Mouse (Mus musculus): ENCODE results near the gene Spg20.

Spg20 gene

GRCm38 (mm10) chr3:55097186-55097585, 14.7 kb upstream of the Spg20 start:
- peak; percentile 34 for DNase-seq (ENCODE audit: low read depth, low spot score)

GRCm38 (mm10) chr3:55098014-55098413, 13.9 kb upstream of the Spg20 start:
- no peak for DNase-seq (ENCODE audit: low read depth, low spot score)

- no peak for DNase-seq (ENCODE audit: low read depth, low spot score)
Measured at GRCm38 (mm10) chr3:55098990-55099389, 12.9 kb upstream of the Spg20 start.

DNA sequence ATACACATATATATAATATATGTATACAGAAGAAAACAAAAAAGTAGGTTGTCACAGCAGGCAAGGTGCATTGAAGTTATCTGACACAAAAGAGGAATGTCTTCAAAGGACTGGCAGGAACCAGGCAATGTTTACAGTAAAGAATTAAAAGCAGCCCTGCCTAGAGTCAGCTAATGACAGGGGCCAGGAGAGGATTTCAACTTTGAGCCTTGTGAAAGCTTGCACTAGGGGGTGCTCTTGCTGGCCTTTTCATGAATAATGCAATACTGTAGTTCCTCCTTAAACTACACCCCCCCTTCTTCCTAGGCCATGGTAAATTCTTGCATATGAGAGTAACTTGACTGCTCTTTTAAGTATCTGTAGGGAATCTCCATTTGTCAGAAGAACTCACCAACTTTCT, 10.8 kb upstream of the Spg20 start:
- DNase-seq (ENCODE audit: low read depth, low spot score) = no peak

DNA sequence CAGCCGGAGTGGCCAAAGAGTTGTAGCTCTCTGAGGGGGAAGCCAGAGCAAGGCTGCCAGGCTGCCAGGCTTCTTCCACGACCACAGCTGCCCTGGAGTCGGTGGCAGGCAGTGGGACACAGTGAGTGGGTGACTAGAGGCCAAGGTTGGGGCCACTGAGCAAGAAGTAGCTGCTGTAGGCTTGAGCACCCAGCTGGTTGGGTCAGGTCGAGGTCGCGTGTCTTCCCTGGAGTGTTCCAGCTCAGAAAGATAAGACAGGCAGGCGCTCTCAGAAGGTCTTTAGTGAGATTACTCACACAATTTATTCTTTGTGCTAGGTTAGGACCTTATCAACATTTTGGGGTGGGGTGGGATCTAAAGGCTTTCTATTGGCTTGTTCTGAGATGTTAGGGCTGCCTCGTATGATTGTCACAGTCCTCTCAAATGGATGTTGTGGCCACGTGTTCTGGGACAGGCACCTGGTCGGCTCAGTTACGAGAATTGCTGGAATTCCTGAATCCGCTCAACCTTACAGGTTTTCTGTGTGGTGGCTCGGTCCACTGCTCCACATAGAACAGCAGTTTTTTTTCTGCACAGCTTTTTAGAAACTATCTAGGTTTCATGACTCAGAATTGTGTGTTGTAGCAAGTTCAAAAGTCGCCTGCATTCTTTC, 6.4 kb upstream of the Spg20 start:
- DNase-seq (ENCODE audit: low read depth, low spot score) = no peak

DNA sequence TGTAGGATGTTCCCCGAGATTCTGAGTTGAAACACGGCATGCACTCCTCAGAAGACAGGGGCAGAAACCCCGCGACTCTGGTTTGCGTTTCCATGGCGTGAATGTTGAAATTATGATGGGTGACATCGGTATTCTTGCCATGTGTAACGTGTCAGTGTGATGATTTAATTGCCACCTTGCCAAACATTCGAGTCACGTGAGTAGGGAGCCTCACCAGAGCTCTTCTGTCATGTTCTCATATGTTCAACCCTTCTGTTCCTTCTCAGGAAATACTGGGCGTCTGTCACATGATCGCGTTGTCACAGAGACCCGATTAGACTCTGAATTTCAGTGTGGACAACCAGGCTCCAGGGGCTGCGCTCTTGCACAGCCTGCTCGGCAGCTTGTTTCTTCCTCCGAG, 5.9 kb upstream of the Spg20 start:
- DNase-seq (ENCODE audit: low read depth, low spot score) = no peak

- no peak for DNase-seq (ENCODE audit: low read depth, low spot score)
Measured at GRCm38 (mm10) chr3:55109097-55109496, 2.8 kb upstream of the Spg20 start.

DNA sequence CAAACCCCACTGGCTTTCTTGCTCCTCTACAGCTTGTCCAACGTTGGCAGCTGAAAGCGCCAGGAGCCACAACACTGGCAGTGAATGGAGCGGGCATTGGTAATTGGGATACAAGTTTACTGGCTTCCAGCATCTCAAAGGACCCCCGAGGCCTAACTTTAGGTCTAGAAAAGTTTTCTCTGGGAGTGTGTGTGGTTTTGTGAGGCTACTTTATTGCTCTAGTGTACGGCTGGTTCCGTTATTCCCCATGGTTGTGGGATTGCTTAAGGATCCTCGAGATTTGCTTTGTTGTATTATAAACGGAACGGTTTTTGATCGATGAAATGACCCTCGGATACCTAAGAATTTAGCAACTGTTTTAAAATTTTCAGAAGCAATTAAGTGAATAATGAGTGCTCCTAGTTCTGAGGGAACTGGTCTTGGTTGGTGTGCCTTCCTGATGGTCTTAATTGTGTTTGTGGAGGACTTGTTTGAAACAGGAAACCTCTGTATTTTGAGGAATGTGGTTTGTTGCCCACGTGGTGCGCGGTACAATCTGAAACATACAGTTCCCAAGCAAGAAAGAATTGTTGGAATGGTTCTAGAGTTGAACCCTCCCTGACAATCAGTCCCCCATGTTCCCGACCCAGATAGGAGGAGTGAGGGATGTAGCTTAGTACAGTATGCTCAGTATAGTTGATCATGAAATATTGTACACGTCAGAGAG, 955 bp downstream of the Spg20 start:
- DNase-seq (ENCODE audit: low read depth, low spot score) = no peak

DNA sequence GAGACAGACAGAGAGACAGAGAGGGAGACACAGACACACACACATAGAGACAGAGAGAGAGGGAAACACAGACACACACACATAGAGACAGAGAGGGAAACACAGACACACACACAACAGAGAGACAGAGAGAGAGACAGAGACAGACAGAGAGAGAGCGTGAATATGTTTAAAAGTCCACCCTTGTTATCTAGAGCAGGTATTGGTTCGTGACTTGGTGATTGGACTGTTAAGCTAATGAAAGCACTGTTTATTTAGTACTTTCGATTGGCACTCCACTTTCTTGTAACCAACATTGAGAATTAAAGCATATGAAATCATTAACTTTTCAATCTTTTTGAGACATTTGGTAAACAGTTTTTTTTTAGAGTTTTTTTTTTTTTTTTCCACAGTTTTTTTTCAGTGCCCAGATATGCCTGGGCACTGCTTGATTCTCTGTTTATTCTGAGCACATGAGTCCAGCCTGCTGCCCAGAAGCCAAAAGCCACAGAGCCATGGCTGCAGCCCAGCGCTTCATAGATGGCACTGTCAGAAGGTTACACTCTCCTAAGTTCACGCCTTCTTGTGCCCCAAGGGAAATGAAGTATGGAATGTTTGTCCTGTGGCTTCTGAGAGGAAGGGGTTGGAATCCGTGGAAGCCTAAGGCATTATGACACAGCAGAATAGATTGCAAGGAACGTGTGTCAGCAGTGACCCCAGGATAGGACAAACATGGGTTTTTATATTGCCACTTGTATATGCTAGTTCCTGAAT, 2.6 kb downstream of the Spg20 start:
- DNase-seq (ENCODE audit: low read depth, low spot score) = peak; percentile 53

GRCm38 (mm10) chr3:55115071-55115470, 3.2 kb downstream of the Spg20 start:
- DNase-seq (ENCODE audit: low read depth, low spot score) = no peak

- no peak for DNase-seq (ENCODE audit: low read depth, low spot score)
Measured at GRCm38 (mm10) chr3:55115989-55116388, 4.1 kb downstream of the Spg20 start.

DNA sequence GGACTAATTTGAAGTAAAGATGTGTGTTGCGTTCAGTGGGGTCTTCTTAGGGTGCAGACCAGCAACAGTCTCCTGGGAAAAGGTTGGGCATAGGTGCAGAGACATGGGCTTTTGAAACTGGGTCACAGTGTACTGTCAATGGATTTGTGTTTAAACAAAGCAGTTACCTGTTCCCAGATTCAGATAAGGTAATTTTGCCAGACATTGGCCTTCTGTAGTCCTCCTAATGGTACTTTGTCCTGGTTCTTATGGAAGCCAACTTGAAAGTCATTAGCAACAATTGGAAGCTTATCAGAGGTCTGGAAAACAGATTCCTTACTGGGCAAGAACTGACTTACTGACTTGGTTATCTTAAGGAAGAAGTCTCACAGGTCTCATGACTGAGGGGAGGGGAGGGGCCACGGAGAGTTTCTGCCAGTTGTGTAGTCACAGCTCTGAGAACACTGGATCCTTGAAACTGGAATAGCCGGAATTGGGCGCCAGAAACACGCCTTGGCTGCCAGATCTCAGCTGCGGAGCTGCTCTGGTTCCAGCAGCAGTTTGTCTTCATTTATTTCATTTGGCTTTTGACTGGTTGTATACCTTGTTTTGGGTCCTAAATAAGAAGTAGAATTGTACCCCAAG, 7.5 kb downstream of the Spg20 start:
- DNase-seq (ENCODE audit: low read depth, low spot score) = peak; percentile 55

DNA sequence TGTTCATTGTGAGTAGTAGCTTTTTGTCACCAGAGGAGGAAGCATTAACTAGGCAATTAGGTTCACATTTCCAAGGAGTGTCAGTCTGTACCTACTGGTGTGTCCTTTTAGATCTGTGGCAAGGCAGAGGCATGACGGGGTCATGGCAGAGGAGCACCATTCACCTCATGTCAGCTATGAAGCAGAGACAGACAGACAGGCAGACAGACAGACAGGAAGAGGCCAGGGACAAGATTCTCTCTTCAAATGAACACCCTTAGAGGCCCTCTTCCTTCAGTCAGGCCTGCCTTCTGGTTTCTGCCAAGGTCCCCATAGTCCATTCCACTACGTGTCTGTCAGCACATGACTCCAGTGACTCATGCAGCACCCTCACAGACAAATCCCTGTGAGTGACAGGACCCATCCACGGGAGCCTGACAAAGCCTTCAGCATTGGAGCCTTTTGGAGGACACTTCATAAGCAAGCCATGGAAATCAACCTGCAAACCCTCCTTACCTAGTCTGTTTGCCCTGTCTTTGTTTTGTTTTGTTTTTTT, 10.5 kb downstream of the Spg20 start:
- DNase-seq (ENCODE audit: low read depth, low spot score) = no peak

DNA sequence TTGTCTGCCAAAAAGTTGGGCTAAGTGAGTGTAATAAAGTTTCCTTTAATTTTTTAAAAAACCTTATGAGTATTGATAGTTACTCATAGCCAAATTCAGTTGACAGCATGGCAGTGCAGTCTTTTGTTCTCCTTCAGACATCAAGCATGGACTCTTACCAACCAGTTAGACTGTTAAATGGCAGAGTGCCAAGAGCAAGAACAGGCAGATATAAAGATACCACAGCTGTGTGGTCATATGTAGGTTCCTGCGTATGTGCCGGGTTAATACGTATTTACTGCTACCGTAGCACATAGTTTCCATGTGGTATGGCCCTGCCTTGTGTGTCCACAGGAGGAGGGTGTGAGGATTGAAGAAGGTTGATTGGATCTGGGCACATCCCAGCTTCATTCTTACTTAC, 11.2 kb downstream of the Spg20 start:
- DNase-seq (ENCODE audit: low read depth, low spot score) = no peak

DNA sequence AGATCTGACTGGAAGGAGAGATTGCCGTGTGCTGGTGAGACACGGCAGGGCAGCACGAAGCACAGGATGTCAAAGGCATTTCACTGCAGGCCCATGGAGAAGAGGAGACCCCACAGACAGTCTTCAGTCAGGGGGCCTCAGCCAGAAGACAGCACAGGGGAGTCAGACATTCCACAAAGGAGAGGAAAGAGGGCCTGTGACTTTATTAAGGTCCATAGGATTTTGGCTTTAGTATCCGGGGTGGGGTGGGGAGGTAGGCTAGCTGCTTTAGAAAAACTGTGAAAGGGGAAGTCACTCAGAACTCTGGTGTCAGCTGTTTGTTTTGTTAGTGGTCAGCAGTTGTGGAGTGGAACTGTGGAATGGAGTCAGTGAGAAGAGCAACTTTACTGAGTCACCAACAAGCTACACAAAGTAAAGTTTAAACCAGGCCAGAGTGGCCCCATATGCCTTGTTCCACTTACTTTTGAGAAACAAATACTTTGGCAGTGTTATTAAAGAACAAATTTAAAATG, 17.3 kb downstream of the Spg20 start:
- DNase-seq (ENCODE audit: low read depth, low spot score) = no peak

- DNase-seq (ENCODE audit: low read depth, low spot score) = no peak
Measured at GRCm38 (mm10) chr3:55131576-55132233, 19.8 kb downstream of the Spg20 start.

GRCm38 (mm10) chr3:55137039-55137438, 25.1 kb downstream of the Spg20 start, which contains the start of gene Ccdc169:
Ccdc169 (plus strand) TSS chr3:55137339.
- DNase-seq (ENCODE audit: low read depth, low spot score) = no peak

GRCm38 (mm10) chr3:55139837-55140236, 27.9 kb downstream of the Spg20 start:
- no peak for DNase-seq (ENCODE audit: low read depth, low spot score)

GRCm38 (mm10) chr3:55141401-55141800, 29.5 kb downstream of the Spg20 start:
- no peak for DNase-seq (ENCODE audit: low read depth, low spot score)

GRCm38 (mm10) chr3:55144916-55145315, 33.0 kb downstream of the Spg20 start:
- DNase-seq (ENCODE audit: low read depth, low spot score) = no peak

DNA sequence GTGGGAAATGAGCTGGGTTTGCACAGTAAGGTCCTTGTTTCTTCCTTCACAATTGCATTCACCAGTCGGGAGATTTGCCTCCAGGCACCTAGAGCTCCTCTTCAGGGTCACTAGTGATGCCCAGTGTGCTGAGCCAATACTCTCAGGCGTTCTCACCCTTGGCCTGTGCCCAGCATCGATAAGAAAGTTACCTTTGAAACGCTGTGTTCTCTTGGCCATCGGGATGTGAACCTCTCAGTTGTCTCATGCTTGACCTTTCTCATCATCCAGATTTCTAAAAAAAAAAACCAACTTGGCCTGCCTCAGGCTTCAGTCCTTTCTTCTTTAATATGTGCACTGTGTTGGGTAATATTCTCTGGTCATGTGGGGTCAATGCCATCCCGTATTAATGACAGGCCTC, 34.5 kb downstream of the Spg20 start:
- no peak for DNase-seq (ENCODE audit: low read depth, low spot score)

Data from skeletal muscle tissue, adult 2 months (tissue).